Mouse (Mus musculus): Measurements from ENCODE around the gene Mllt1. TPM values are rescaled to one million over a fixed set of nuclear protein-coding genes. Genes with fewer than 3 reads are reported as not detected.

Gene Mllt1
- polyA plus RNA-seq, 1 experiment from 2014 or later, result 44.7 TPM

GRCm38 (mm10) chr17:56952639-56953038 lies 17.4 kb upstream of the Mllt1 start:
- 84% methylated on average over 1 of the region's 1 CpGs for WGBS
- H3K36me3 ChIP-seq (ENCODE audit: control insufficient read depth, insufficient read depth, low read length), result no peaks in the 10 kb centered on the region
- H3K9ac ChIP-seq (replicated peaks; ENCODE audit: low read depth, low read length), result no peak overlapping the region
- H3K27me3 ChIP-seq (ENCODE audit: control insufficient read depth, insufficient read depth, low read length), result no peaks in the 10 kb centered on the region
- H3K27ac ChIP-seq (ENCODE audit: low read depth, low read length), result no peak overlapping the region
- no peak overlapping the region for H3K4me3 ChIP-seq (ENCODE audit: low read depth, low read length)
- ATAC-seq (ENCODE audit: low read depth), result no peak
- H3K9me3 ChIP-seq (ENCODE audit: control insufficient read depth, low read length), result no peaks in the 10 kb centered on the region
- no peaks in the 10 kb centered on the region for H3K4me1 ChIP-seq (ENCODE audit: control insufficient read depth, insufficient read depth, low read length)
- H3K4me2 ChIP-seq (ENCODE audit: low read depth, low read length), result no peak overlapping the region

GRCm38 (mm10) chr17:56950915-56951314 lies 15.7 kb upstream of the Mllt1 start:
- 15% methylated on average over 3 of the region's 3 CpGs for WGBS
- Histone ChIP-seq H3K4me1 (ENCODE audit: control insufficient read depth, insufficient read depth, low read length) (no peaks in the 10 kb centered on the region), H3K4me2 (ENCODE audit: low read depth, low read length) (no peak overlapping the region), H3K4me3 (ENCODE audit: low read depth, low read length) (no peak overlapping the region), H3K27me3 (ENCODE audit: control insufficient read depth, insufficient read depth, low read length) (no peaks in the 10 kb centered on the region), H3K9ac (replicated peaks; ENCODE audit: low read depth, low read length) (no peak overlapping the region), H3K36me3 (ENCODE audit: control insufficient read depth, insufficient read depth, low read length) (no peaks in the 10 kb centered on the region), H3K9me3 (ENCODE audit: control insufficient read depth, low read length) (no peaks in the 10 kb centered on the region), H3K27ac (ENCODE audit: low read depth, low read length) (no peak overlapping the region)
- ATAC-seq (ENCODE audit: low read depth), result no peak

GRCm38 (mm10) chr17:56938751-56939150 lies 3.5 kb upstream of the Mllt1 start:
- Histone ChIP-seq H3K4me1 (ENCODE audit: control insufficient read depth, insufficient read depth, low read length) (peaks cover 10% of the 10 kb centered on the region), H3K36me3 (ENCODE audit: control insufficient read depth, insufficient read depth, low read length) (no peaks in the 10 kb centered on the region), H3K4me2 (ENCODE audit: low read depth, low read length) (no peak overlapping the region), H3K27ac (ENCODE audit: low read depth, low read length) (no peak overlapping the region), H3K27me3 (ENCODE audit: control insufficient read depth, insufficient read depth, low read length) (no peaks in the 10 kb centered on the region), H3K4me3 (ENCODE audit: low read depth, low read length) (no peak overlapping the region), H3K9me3 (ENCODE audit: control insufficient read depth, low read length) (no peaks in the 10 kb centered on the region), H3K9ac (replicated peaks; ENCODE audit: low read depth, low read length) (no peak overlapping the region)
- ATAC-seq (ENCODE audit: low read depth), result no peak
- WGBS, result 89% methylated on average over 4 of the region's 4 CpGs

- 95% methylated on average over 7 of the region's 7 CpGs for WGBS
- H3K4me2 ChIP-seq (ENCODE audit: low read depth, low read length), result no peak overlapping the region
- no peak overlapping the region for H3K4me3 ChIP-seq (ENCODE audit: low read depth, low read length)
- no peaks in the 10 kb centered on the region for H3K27me3 ChIP-seq (ENCODE audit: control insufficient read depth, insufficient read depth, low read length)
- no peaks in the 10 kb centered on the region for H3K9me3 ChIP-seq (ENCODE audit: control insufficient read depth, low read length)
- no peak overlapping the region for H3K9ac ChIP-seq (replicated peaks; ENCODE audit: low read depth, low read length)
- H3K27ac ChIP-seq (ENCODE audit: low read depth, low read length), result no peak overlapping the region
- ATAC-seq (ENCODE audit: low read depth), result no peak
- peaks cover 19% of the 10 kb centered on the region for H3K4me1 ChIP-seq (ENCODE audit: control insufficient read depth, insufficient read depth, low read length)
- no peaks in the 10 kb centered on the region for H3K36me3 ChIP-seq (ENCODE audit: control insufficient read depth, insufficient read depth, low read length)
Observed at GRCm38 (mm10) chr17:56936731-56937130, 1.5 kb upstream of the Mllt1 start.

- peak; percentile 50 for ATAC-seq (ENCODE audit: low read depth)
- H3K36me3 ChIP-seq (ENCODE audit: control insufficient read depth, insufficient read depth, low read length), result no peaks in the 10 kb centered on the region
- peak overlapping the region; percentile 93 for H3K4me3 ChIP-seq (ENCODE audit: low read depth, low read length)
- peak overlapping the region; percentile 97 for H3K9ac ChIP-seq (replicated peaks; ENCODE audit: low read depth, low read length)
- H3K27ac ChIP-seq (ENCODE audit: low read depth, low read length), result peak overlapping the region; percentile 87
- peak overlapping the region; percentile 98 for H3K4me2 ChIP-seq (ENCODE audit: low read depth, low read length)
- H3K9me3 ChIP-seq (ENCODE audit: control insufficient read depth, low read length), result no peaks in the 10 kb centered on the region
- H3K4me1 ChIP-seq (ENCODE audit: control insufficient read depth, insufficient read depth, low read length), result peaks cover 19% of the 10 kb centered on the region
- no peaks in the 10 kb centered on the region for H3K27me3 ChIP-seq (ENCODE audit: control insufficient read depth, insufficient read depth, low read length)
- WGBS, result 1% methylated on average over 35 of the region's 45 CpGs
Observed at GRCm38 (mm10) chr17:56934545-56935330, 477 bp downstream of the Mllt1 start.

- Histone ChIP-seq H3K4me3 (ENCODE audit: low read depth, low read length) (no peak overlapping the region), H3K27me3 (ENCODE audit: control insufficient read depth, insufficient read depth, low read length) (no peaks in the 10 kb centered on the region), H3K36me3 (ENCODE audit: control insufficient read depth, insufficient read depth, low read length) (no peaks in the 10 kb centered on the region), H3K4me2 (ENCODE audit: low read depth, low read length) (peak overlapping the region; percentile 98; the same call in 1 of the 2 replicates), H3K27ac (ENCODE audit: low read depth, low read length) (no peak overlapping the region), H3K9me3 (ENCODE audit: control insufficient read depth, low read length) (no peaks in the 10 kb centered on the region), H3K9ac (replicated peaks; ENCODE audit: low read depth, low read length) (0 out of 2 replicates have a peak overlapping the region, but pooled peaks have one; percentile 25), H3K4me1 (ENCODE audit: control insufficient read depth, insufficient read depth, low read length) (peaks cover 19% of the 10 kb centered on the region)
- no peak for ATAC-seq (ENCODE audit: low read depth)
- 90% methylated on average over 2 of the region's 2 CpGs for WGBS
Observed at GRCm38 (mm10) chr17:56933395-56933794, 1.8 kb downstream of the Mllt1 start.

- Histone ChIP-seq H3K27me3 (ENCODE audit: control insufficient read depth, insufficient read depth, low read length) (no peaks in the 10 kb centered on the region), H3K4me2 (ENCODE audit: low read depth, low read length) (no peak overlapping the region), H3K9me3 (ENCODE audit: control insufficient read depth, low read length) (no peaks in the 10 kb centered on the region), H3K4me1 (ENCODE audit: control insufficient read depth, insufficient read depth, low read length) (peaks cover 19% of the 10 kb centered on the region), H3K9ac (replicated peaks; ENCODE audit: low read depth, low read length) (no peak overlapping the region), H3K4me3 (ENCODE audit: low read depth, low read length) (no peak overlapping the region), H3K27ac (ENCODE audit: low read depth, low read length) (no peak overlapping the region), H3K36me3 (ENCODE audit: control insufficient read depth, insufficient read depth, low read length) (0 out of 2 replicates have a peak, but pooled peaks cover 4% of the 10 kb centered on the region)
- 87% methylated on average over 8 of the region's 8 CpGs for WGBS
- no peak for ATAC-seq (ENCODE audit: low read depth)
Observed at GRCm38 (mm10) chr17:56930026-56930425, 5.2 kb downstream of the Mllt1 start.

GRCm38 (mm10) chr17:56929530-56929929 lies 5.7 kb downstream of the Mllt1 start:
- H3K4me3 ChIP-seq (ENCODE audit: low read depth, low read length), result no peak overlapping the region
- 84% methylated on average over 1 of the region's 1 CpGs for WGBS
- ATAC-seq (ENCODE audit: low read depth), result no peak
- no peak overlapping the region for H3K9ac ChIP-seq (replicated peaks; ENCODE audit: low read depth, low read length)
- H3K27ac ChIP-seq (ENCODE audit: low read depth, low read length), result no peak overlapping the region
- no peaks in the 10 kb centered on the region for H3K9me3 ChIP-seq (ENCODE audit: control insufficient read depth, low read length)
- no peak overlapping the region for H3K4me2 ChIP-seq (ENCODE audit: low read depth, low read length)
- H3K36me3 ChIP-seq (ENCODE audit: control insufficient read depth, insufficient read depth, low read length), result 0 out of 2 replicates have a peak, but pooled peaks cover 4% of the 10 kb centered on the region
- no peaks in the 10 kb centered on the region for H3K27me3 ChIP-seq (ENCODE audit: control insufficient read depth, insufficient read depth, low read length)
- peaks cover 17% of the 10 kb centered on the region for H3K4me1 ChIP-seq (ENCODE audit: control insufficient read depth, insufficient read depth, low read length)

- no peak overlapping the region for H3K4me2 ChIP-seq (ENCODE audit: low read depth, low read length)
- 0 out of 2 replicates have a peak, but pooled peaks cover 4% of the 10 kb centered on the region for H3K36me3 ChIP-seq (ENCODE audit: control insufficient read depth, insufficient read depth, low read length)
- H3K9me3 ChIP-seq (ENCODE audit: control insufficient read depth, low read length), result no peaks in the 10 kb centered on the region
- peaks cover 13% of the 10 kb centered on the region for H3K4me1 ChIP-seq (ENCODE audit: control insufficient read depth, insufficient read depth, low read length)
- ATAC-seq (ENCODE audit: low read depth), result no peak
- no peak overlapping the region for H3K27ac ChIP-seq (ENCODE audit: low read depth, low read length)
- H3K9ac ChIP-seq (replicated peaks; ENCODE audit: low read depth, low read length), result no peak overlapping the region
- H3K27me3 ChIP-seq (ENCODE audit: control insufficient read depth, insufficient read depth, low read length), result no peaks in the 10 kb centered on the region
- H3K4me3 ChIP-seq (ENCODE audit: low read depth, low read length), result no peak overlapping the region
Observed at GRCm38 (mm10) chr17:56929101-56929500, 6.1 kb downstream of the Mllt1 start.

Data from neural tube, embryonic 14.5 days (tissue).